Comparison of ENCODE assay signal across 8 mouse cellular contexts in genomic region chr7:112023150-112023600, GRCm38 (mm10). TPM values are rescaled to one million over a fixed set of nuclear protein-coding genes. Genes with fewer than 3 reads are reported as not detected.
DNase-seq lines count a peak whose midpoint lies in the region; ATAC-seq and TF ChIP-seq lines count a peak whose summit lies in the region.

Gene Usp47, plus strand, starts transcription at chr7:112023504.

- peak; percentile 44 for TF ChIP-seq POLR2A in liver, adult 2 months (IDR thresholded peaks at IDR 0.05; ENCODE audit: extremely low read depth, insufficient read depth, low read length)

- TF ChIP-seq CTCF in kidney, postnatal 0 days (IDR thresholded peaks at IDR 0.05; ENCODE audit: low read depth): peak; percentile 69
- TF ChIP-seq CTCF in liver, adult 2 months (IDR thresholded peaks at IDR 0.05; ENCODE audit: low read depth, low read length): peak; percentile 74

- no peaks in the 10 kb centered on the region for H3K27me3 ChIP-seq in erythroblast, embryonic 14.5 days (ENCODE audit: control insufficient read depth)
- no peaks in the 10 kb centered on the region for H3K27me3 ChIP-seq in heart, embryonic 12.5 days (replicated peaks)
- no peaks in the 10 kb centered on the region for H3K27me3 ChIP-seq in kidney, postnatal 0 days (ENCODE audit: insufficient read depth, low read length)
- no peaks in the 10 kb centered on the region for H3K27me3 ChIP-seq in liver, adult 2 months (ENCODE audit: control insufficient read depth, insufficient read depth, low read length)

- H3K4me3 ChIP-seq in erythroblast, embryonic 14.5 days (replicated peaks): peak within 1 kb of the TSS; percentile 99
- peak within 1 kb of the TSS; percentile 81 for H3K4me3 ChIP-seq in heart, embryonic 12.5 days
- H3K4me3 ChIP-seq in kidney, postnatal 0 days (replicated peaks; ENCODE audit: low read depth, low read length): peak within 1 kb of the TSS; percentile 85
- peak within 1 kb of the TSS; percentile 99 for H3K4me3 ChIP-seq in liver, adult 2 months (ENCODE audit: insufficient read depth, low read depth, low read length)

- H3K79me2 ChIP-seq in liver, adult 2 months (ENCODE audit: control insufficient read depth, insufficient read depth, low read length): peaks cover 19% of the 10 kb centered on the region; the same call in 1 of the 2 replicates

- peaks cover 35% of the 10 kb centered on the region for H3K4me1 ChIP-seq in erythroblast, embryonic 14.5 days (ENCODE audit: control insufficient read depth)
- peaks cover 31% of the 10 kb centered on the region for H3K4me1 ChIP-seq in heart, embryonic 12.5 days (replicated peaks)
- H3K4me1 ChIP-seq in kidney, postnatal 0 days (replicated peaks; ENCODE audit: insufficient read depth, low read length): peaks cover 22% of the 10 kb centered on the region
- H3K4me1 ChIP-seq in liver, adult 2 months (ENCODE audit: control insufficient read depth, insufficient read depth, low read length): peaks cover 8% of the 10 kb centered on the region; the same call in 1 of the 2 replicates

- peak within 1 kb of the TSS; percentile 99 for H3K27ac ChIP-seq in heart, embryonic 12.5 days (ENCODE audit: poor library complexity, severe bottlenecking)
- peak within 1 kb of the TSS; percentile 95 for H3K27ac ChIP-seq in kidney, postnatal 0 days
- peak within 1 kb of the TSS; percentile 95 for H3K27ac ChIP-seq in liver, adult 2 months (replicated peaks; ENCODE audit: insufficient read depth, low read depth, low read length)

- DNase-seq in CD4-positive, CD25-positive, alpha-beta regulatory T cell, adult 2 months (ENCODE audit: low read depth, low spot score): peak; percentile 94
- DNase-seq in brain, embryonic 18.5 days (ENCODE audit: low read depth, low spot score): peak; percentile 61
- DNase-seq in kidney, postnatal 0 days (ENCODE audit: low spot score): peak; percentile 90
- peak; percentile 37 for DNase-seq in liver, adult 2 months (ENCODE audit: extremely low read depth, low read depth, low spot score)
- peak; percentile 76 to 79 for DNase-seq in spleen, postnatal 36 days (ENCODE audit: low spot score in 2 of 2)

- 0% methylated on average over 47 of the region's 54 CpGs for WGBS in heart, embryonic 12.5 days
- WGBS in kidney, postnatal 0 days: 0% methylated on average over 54 of the region's 54 CpGs
- WGBS in liver, adult 2 months: 2% methylated on average over 41 of the region's 54 CpGs

- peaks cover 5% of the 10 kb centered on the region for H3K36me3 ChIP-seq in erythroblast, embryonic 14.5 days (ENCODE audit: control insufficient read depth)
- H3K36me3 ChIP-seq in heart, embryonic 12.5 days: 0 out of 2 replicates have a peak, but pooled peaks cover 1% of the 10 kb centered on the region
- no peaks in the 10 kb centered on the region for H3K36me3 ChIP-seq in kidney, postnatal 0 days (ENCODE audit: insufficient read depth, low read length)
- H3K36me3 ChIP-seq in liver, adult 2 months (ENCODE audit: control insufficient read depth, insufficient read depth, low read length): no peaks in the 10 kb centered on the region

- peak within 1 kb of the TSS; percentile 81 for H3K4me2 ChIP-seq in heart, embryonic 12.5 days
- H3K4me2 ChIP-seq in kidney, postnatal 0 days (ENCODE audit: low read length): peak within 1 kb of the TSS; percentile 82

- H3K9me3 ChIP-seq in erythroblast, embryonic 14.5 days (ENCODE audit: control insufficient read depth, low read length): no peaks in the 10 kb centered on the region
- no peaks in the 10 kb centered on the region for H3K9me3 ChIP-seq in heart, embryonic 12.5 days (replicated peaks)
- no peaks in the 10 kb centered on the region for H3K9me3 ChIP-seq in kidney, postnatal 0 days (replicated peaks; ENCODE audit: low read length)

- peak; percentile 90 for ATAC-seq in heart, embryonic 12.5 days (ENCODE audit: insufficient number of reproducible peaks, low FRiP score)
- ATAC-seq in kidney, postnatal 0 days (replicated peaks; ENCODE audit: low FRiP score, low read depth): peak; percentile 93
- peak; percentile 76 for ATAC-seq in monocyte, adult 5-6 weeks (replicated peaks; ENCODE audit: insufficient number of reproducible peaks, low FRiP score, low TSS enrichment, poor library complexity, severe bottlenecking)

- peak within 1 kb of the TSS; percentile 97 for H3K9ac ChIP-seq in heart, embryonic 12.5 days
- peak within 1 kb of the TSS; percentile 95 for H3K9ac ChIP-seq in kidney, postnatal 0 days (ENCODE audit: low read depth, low read length)
- H3K9ac ChIP-seq in liver, adult 2 months (ENCODE audit: low read depth, low read length): peak within 1 kb of the TSS; percentile 99

RNA-seq across cellular contexts. Expression of gene Usp47, which starts in this region (rescaled TPM):
- 0.14 and 0.23 TPM in 2 replicates for polyA plus RNA-seq in erythroblast, embryonic 14.5 days (2012)
- 92.6 and 93.3 TPM in 2 replicates for polyA plus RNA-seq in heart, embryonic 12.5 days (2016; fragmentation: Nextera tagmentation; extraction: Ambion mirVana)
- 37.3 and 42.1 TPM in 2 replicates for polyA plus RNA-seq in kidney, postnatal 0 days (2015; fragmentation: Nextera tagmentation; extraction: Ambion mirVana)
- total RNA-seq in liver, adult 2 months (2014; rRNA removed): 50.9 and 56.3 TPM in 2 replicates
- 9.4 TPM in 2 replicates for polyA plus RNA-seq in liver, adult 2 months (2012; rRNA removed)
- total RNA-seq in monocyte, adult 5-6 weeks (2017): 128 to 156 TPM (median 131 TPM) in 3 replicates

Comparison
In these comparisons a context has a peak if more than half of its experiments do, and no peak if none do; other contexts are left out.
1. Peak in every context shown above with its lines: DNase-seq, ATAC-seq, H3K4me3 ChIP-seq and H3K27ac ChIP-seq.
2. DNase-seq: peak in every context shown above with its lines; median percentile 94 in CD4-positive, CD25-positive, alpha-beta regulatory T cell, adult 2 months; 90 in kidney, postnatal 0 days; 78 in spleen, postnatal 36 days; 61 in brain, embryonic 18.5 days; 37 in liver, adult 2 months.